Mouse (Mus musculus) kidney, embryonic 15.5 days (tissue): ENCODE measurements at regions not wholly inside any gene's neighbourhood (a gene's known extent, or its start where the extent isn't known, plus 50 kb on each side); places are given as distances from the start of the nearest gene placed in this dataset.

ENCODE experiments used
- ATAC-seq: fragments of 200-750 bp; cut with Nextera tagmentation; replicated peaks from 2 replicates; pipeline ENCODE4 v1.8.0; 2017; ENCODE audit warnings: moderate TSS enrichment; ENCODE audit not compliant: low FRiP score
- H3K27ac ChIP-seq: fragments of 300-500 bp; sonication (generic); 2 replicates; pipeline ENCODE4 v1.5.1; 2015; ENCODE audit warnings: mild to moderate bottlenecking, inconsistent platforms
- H3K27me3 ChIP-seq: fragments of 300-500 bp; sonication (generic); 2 replicates; pipeline ENCODE4 v1.6.1; 2015; ENCODE audit warnings: inconsistent platforms
- H3K36me3 ChIP-seq: fragments of 300-500 bp; sonication (generic); 2 replicates; pipeline ENCODE4 v1.6.1; 2015; ENCODE audit warnings: inconsistent platforms
- H3K4me1 ChIP-seq: fragments of 300-500 bp; sonication (generic); 2 replicates; pipeline ENCODE4 v1.6.1; 2015; ENCODE audit warnings: inconsistent platforms
- H3K4me2 ChIP-seq: fragments of 300-500 bp; sonication (generic); 2 replicates; pipeline ENCODE4 v1.6.1; 2015; ENCODE audit warnings: moderate library complexity, mild to moderate bottlenecking, inconsistent platforms
- H3K4me3 ChIP-seq: fragments of 300-500 bp; sonication (generic); replicated peaks from 2 replicates; pipeline ENCODE4 v1.5.1; 2015; ENCODE audit warnings: mild to moderate bottlenecking, inconsistent platforms
- H3K9ac ChIP-seq: fragments of 300-500 bp; sonication (generic); 2 replicates; pipeline ENCODE4 v1.6.1; 2015; ENCODE audit warnings: mild to moderate bottlenecking, inconsistent platforms
- H3K9me3 ChIP-seq: fragments of 300-500 bp; sonication (generic); replicated peaks from 2 replicates; pipeline ENCODE4 v1.6.1; 2016; ENCODE audit warnings: inconsistent platforms
- WGBS: fragments of 180-500 bp; shearing (Covaris S2); methylation state at CpG from one replicate; pipeline ENCODE4 v1.1.7; 2015; ENCODE audit warnings: mixed read lengths; 5-methylcytosine and 5-hydroxymethylcytosine counted together

- Histone ChIP-seq H3K4me1 (peaks cover 27% of the 10 kb centered on the region), H3K27ac (peak overlapping the region; percentile 57), H3K9me3 (no peaks in the 10 kb centered on the region), H3K4me2 (peak overlapping the region; percentile 24), H3K36me3 (no peaks in the 10 kb centered on the region), H3K9ac (no peak overlapping the region), H3K27me3 (peaks cover 6% of the 10 kb centered on the region), H3K4me3 (no peak overlapping the region)
- 27% methylated on average over 5 of the region's 5 CpGs for WGBS
- ATAC-seq = peak; percentile 78
These were observed 116.7 kb upstream of the 1700012A03Rik start for GRCm38 (mm10) chr6:31933364-31933763.

- no peak overlapping the region for H3K4me3 ChIP-seq
- H3K27me3 ChIP-seq = no peaks in the 10 kb centered on the region
- no peak overlapping the region for H3K27ac ChIP-seq
- 73% methylated on average over 6 of the region's 6 CpGs for WGBS
- ATAC-seq = no peak
- no peak overlapping the region for H3K4me2 ChIP-seq
- no peaks in the 10 kb centered on the region for H3K36me3 ChIP-seq
- H3K9me3 ChIP-seq = no peaks in the 10 kb centered on the region
- H3K4me1 ChIP-seq = peaks cover 14% of the 10 kb centered on the region
- H3K9ac ChIP-seq = no peak overlapping the region
These were observed 118.9 kb upstream of the 1700012A03Rik start for GRCm38 (mm10) chr6:31931116-31931515.

GRCm38 (mm10) chr6:31929165-31929564 lies 120.9 kb upstream of the 1700012A03Rik start:
- no peak for ATAC-seq
- Histone ChIP-seq H3K4me3 (no peak overlapping the region), H3K9ac (no peak overlapping the region), H3K27me3 (no peaks in the 10 kb centered on the region), H3K27ac (no peak overlapping the region), H3K4me2 (no peak overlapping the region), H3K9me3 (no peaks in the 10 kb centered on the region), H3K36me3 (no peaks in the 10 kb centered on the region), H3K4me1 (peaks cover 11% of the 10 kb centered on the region)
- WGBS = 98% methylated on average over 2 of the region's 2 CpGs

- H3K9me3 ChIP-seq = no peaks in the 10 kb centered on the region
- ATAC-seq = no peak
- no peaks in the 10 kb centered on the region for H3K4me1 ChIP-seq
- WGBS = 51% methylated on average over 3 of the region's 3 CpGs
- H3K4me3 ChIP-seq = no peak overlapping the region
- H3K4me2 ChIP-seq = no peak overlapping the region
- H3K27me3 ChIP-seq = no peaks in the 10 kb centered on the region
- no peaks in the 10 kb centered on the region for H3K36me3 ChIP-seq
- no peak overlapping the region for H3K9ac ChIP-seq
- H3K27ac ChIP-seq = no peak overlapping the region
These were observed 122.9 kb upstream of the 1700012A03Rik start for GRCm38 (mm10) chr6:31927181-31927580.

GRCm38 (mm10) chr6:31924669-31925046 lies 125.4 kb upstream of the 1700012A03Rik start:
- H3K4me2 ChIP-seq = no peak overlapping the region
- no peaks in the 10 kb centered on the region for H3K27me3 ChIP-seq
- H3K9me3 ChIP-seq = no peaks in the 10 kb centered on the region
- no peak overlapping the region for H3K27ac ChIP-seq
- ATAC-seq = no peak
- no peak overlapping the region for H3K4me3 ChIP-seq
- H3K4me1 ChIP-seq = no peaks in the 10 kb centered on the region
- H3K36me3 ChIP-seq = no peaks in the 10 kb centered on the region
- 78% methylated on average over 2 of the region's 2 CpGs for WGBS
- no peak overlapping the region for H3K9ac ChIP-seq

GRCm38 (mm10) chr6:31923951-31924668 lies 125.9 kb upstream of the 1700012A03Rik start:
- H3K4me1 ChIP-seq = no peaks in the 10 kb centered on the region
- H3K27me3 ChIP-seq = no peaks in the 10 kb centered on the region
- no peak overlapping the region for H3K4me2 ChIP-seq
- H3K4me3 ChIP-seq = no peak overlapping the region
- H3K9me3 ChIP-seq = no peaks in the 10 kb centered on the region
- ATAC-seq = no peak
- WGBS = 68% methylated on average over 3 of the region's 3 CpGs
- H3K9ac ChIP-seq = no peak overlapping the region
- no peaks in the 10 kb centered on the region for H3K36me3 ChIP-seq
- H3K27ac ChIP-seq = no peak overlapping the region

GRCm38 (mm10) chr6:31921561-31922152 lies 128.4 kb upstream of the 1700012A03Rik start:
- Histone ChIP-seq H3K27me3 (no peaks in the 10 kb centered on the region), H3K4me3 (no peak overlapping the region), H3K9ac (no peak overlapping the region), H3K27ac (no peak overlapping the region), H3K9me3 (no peaks in the 10 kb centered on the region), H3K4me1 (no peaks in the 10 kb centered on the region), H3K4me2 (no peak overlapping the region), H3K36me3 (no peaks in the 10 kb centered on the region)
- WGBS = 90% methylated on average over 9 of the region's 9 CpGs
- ATAC-seq = no peak

- no peak for ATAC-seq
- Histone ChIP-seq H3K27me3 (no peaks in the 10 kb centered on the region), H3K27ac (no peak overlapping the region), H3K9me3 (no peaks in the 10 kb centered on the region), H3K4me3 (no peak overlapping the region), H3K9ac (no peak overlapping the region), H3K36me3 (no peaks in the 10 kb centered on the region), H3K4me2 (no peak overlapping the region), H3K4me1 (no peaks in the 10 kb centered on the region)
- 80% methylated on average over 13 of the region's 13 CpGs for WGBS
These were observed 132.5 kb upstream of the 1700012A03Rik start for GRCm38 (mm10) chr6:31917411-31918131.

GRCm38 (mm10) chr6:31901791-31902190 lies 148.3 kb upstream of the 1700012A03Rik start:
- ATAC-seq = no peak
- Histone ChIP-seq H3K36me3 (no peaks in the 10 kb centered on the region), H3K27me3 (no peaks in the 10 kb centered on the region), H3K27ac (no peak overlapping the region), H3K4me1 (no peaks in the 10 kb centered on the region), H3K9me3 (no peaks in the 10 kb centered on the region), H3K9ac (no peak overlapping the region), H3K4me3 (no peak overlapping the region), H3K4me2 (no peak overlapping the region)
- WGBS = 70% methylated on average over 2 of the region's 2 CpGs

GRCm38 (mm10) chr6:31899055-31899454 lies 151.0 kb upstream of the 1700012A03Rik start:
- H3K4me2 ChIP-seq = no peak overlapping the region
- H3K36me3 ChIP-seq = no peaks in the 10 kb centered on the region
- no peaks in the 10 kb centered on the region for H3K27me3 ChIP-seq
- H3K4me1 ChIP-seq = no peaks in the 10 kb centered on the region
- 67% methylated on average over 3 of the region's 3 CpGs for WGBS
- no peak for ATAC-seq
- H3K9me3 ChIP-seq = no peaks in the 10 kb centered on the region
- H3K9ac ChIP-seq = no peak overlapping the region
- no peak overlapping the region for H3K27ac ChIP-seq
- no peak overlapping the region for H3K4me3 ChIP-seq

GRCm38 (mm10) chr6:31898609-31899008 lies 151.4 kb upstream of the 1700012A03Rik start:
- H3K36me3 ChIP-seq = no peaks in the 10 kb centered on the region
- H3K27ac ChIP-seq = no peak overlapping the region
- H3K9ac ChIP-seq = no peak overlapping the region
- H3K4me3 ChIP-seq = no peak overlapping the region
- ATAC-seq = no peak
- no peaks in the 10 kb centered on the region for H3K9me3 ChIP-seq
- H3K4me2 ChIP-seq = no peak overlapping the region
- H3K27me3 ChIP-seq = no peaks in the 10 kb centered on the region
- 38% methylated on average over 4 of the region's 4 CpGs for WGBS
- H3K4me1 ChIP-seq = no peaks in the 10 kb centered on the region

GRCm38 (mm10) chr6:31897001-31897400 lies 153.0 kb upstream of the 1700012A03Rik start:
- no peak for ATAC-seq
- Histone ChIP-seq H3K4me3 (no peak overlapping the region), H3K9ac (no peak overlapping the region), H3K27ac (no peak overlapping the region), H3K9me3 (no peaks in the 10 kb centered on the region), H3K4me2 (no peak overlapping the region), H3K36me3 (no peaks in the 10 kb centered on the region), H3K27me3 (no peaks in the 10 kb centered on the region), H3K4me1 (no peaks in the 10 kb centered on the region)
- WGBS = 26% methylated on average over 3 of the region's 3 CpGs
